In genomic region chr10:19009186-19009672, GRCm38 (mm10) we compare ENCODE assay signal across 8 mouse cellular contexts. TPM values are rescaled to one million over a fixed set of nuclear protein-coding genes. Genes with fewer than 3 reads are reported as not detected.
DNase-seq lines count a peak whose midpoint lies in the region; ATAC-seq and TF ChIP-seq lines count a peak whose summit lies in the region.

No protein-coding gene starts in this region.

- TF ChIP-seq CTCF in left cerebral cortex, adult 2 months (IDR thresholded peaks at IDR 0.05): no peak

- H3K9ac ChIP-seq in forebrain, embryonic 11.5 days (ENCODE audit: low read length): no peak overlapping the region

- no peaks in the 10 kb centered on the region; the same call in 1 of the 2 replicates for H3K36me3 ChIP-seq in forebrain, embryonic 11.5 days (ENCODE audit: control insufficient read depth, insufficient read depth, low read length)

- no peak overlapping the region for H3K4me2 ChIP-seq in forebrain, embryonic 11.5 days (ENCODE audit: low read depth, low read length, severe bottlenecking)

- intact Hi-C loops in left cerebral cortex, adult 2 months (cut with DNase I): no loop called here

- DNase-seq in adrenal gland, adult 8-10 months: peak; percentile 28
- no peak for DNase-seq in adrenal gland, postnatal 4 days (ENCODE audit: low spot score in 2 of 2)
- DNase-seq in adrenal gland, postnatal 10 days: peak; percentile 54
- DNase-seq in induced T-regulatory cell, adult 2 months (ENCODE audit: low read depth): peak; percentile 93
- DNase-seq in forebrain, embryonic 11.5 days (ENCODE audit: low spot score): no peak
- DNase-seq in left cerebral cortex, adult 2 months (ENCODE audit: extremely low spot score in 1 of 2, low spot score in 2 of 2): no peak
- DNase-seq in right cerebral cortex, postnatal 36 days (ENCODE audit: low spot score in 2 of 2): no peak

- peak; percentile 80 for ATAC-seq in megakaryocyte, adult 5-6 weeks (ENCODE audit: poor library complexity, severe bottlenecking)
- no peak for ATAC-seq in forebrain, embryonic 11.5 days (replicated peaks; ENCODE audit: low FRiP score)

- H3K27me3 ChIP-seq in forebrain, embryonic 11.5 days (ENCODE audit: control insufficient read depth, insufficient read depth, low read length): no peaks in the 10 kb centered on the region

- H3K4me1 ChIP-seq in forebrain, embryonic 11.5 days (replicated peaks; ENCODE audit: control insufficient read depth, insufficient read depth, low read length): no peaks in the 10 kb centered on the region

- no peak overlapping the region for H3K27ac ChIP-seq in forebrain, embryonic 11.5 days (ENCODE audit: low read depth, low read length)
- H3K27ac ChIP-seq in left cerebral cortex, adult 2 months: no peak overlapping the region

- H3K9me3 ChIP-seq in forebrain, embryonic 11.5 days (ENCODE audit: control insufficient read depth, low read length): no peaks in the 10 kb centered on the region

- H3K4me3 ChIP-seq in forebrain, embryonic 11.5 days (ENCODE audit: low read depth, low read length): no peak overlapping the region
- H3K4me3 ChIP-seq in left cerebral cortex, adult 2 months: no peak overlapping the region

- WGBS in forebrain, embryonic 11.5 days: 85% methylated on average over 8 of the region's 8 CpGs

RNA-seq across cellular contexts. Expression of gene Tnfaip3, which starts 6.2 kb away (rescaled TPM):
- total RNA-seq in adrenal gland, adult 8-10 months (2022): 10 to 100 TPM in 2 of 4 experiments, 1 to 10 TPM in 2; 4.1 to 18.9 (median 8.9) TPM
- total RNA-seq in adrenal gland, postnatal 4 days (2021): 1 to 10 TPM; 5.6 to 5.8 TPM
- total RNA-seq in adrenal gland, postnatal 10 days (2021): 1 to 10 TPM; 6.1 to 7.5 TPM
- total RNA-seq in megakaryocyte, adult 5-6 weeks (2015): 16.1 and 21.2 TPM in 2 replicates
- total RNA-seq in megakaryocyte, adult 5-6 weeks (2017): 17.0 and 29.6 TPM in 2 replicates
- 1.2 and 1.5 TPM in 2 replicates for polyA plus RNA-seq in forebrain, embryonic 11.5 days (2014; fragmentation: Nextera tagmentation; extraction: Ambion mirVana)
- total RNA-seq in left cerebral cortex, adult 2 months (2021): 1 to 10 TPM; 4.6 to 5.1 TPM

Comparison
In these comparisons a context has a peak if more than half of its experiments do, and no peak if none do; other contexts are left out.
1. DNase-seq: peak in adrenal gland, adult 8-10 months (single experiment), adrenal gland, postnatal 10 days (single experiment) and induced T-regulatory cell, adult 2 months (single experiment); none in adrenal gland, postnatal 4 days (0 of 2), forebrain, embryonic 11.5 days (single experiment), left cerebral cortex, adult 2 months (0 of 2) and right cerebral cortex, postnatal 36 days (0 of 2).